Mouse (Mus musculus): ENCODE data around the gene Pdgfb. TPM values are rescaled to one million over a fixed set of nuclear protein-coding genes. Genes with fewer than 3 reads are reported as not detected.

Pdgfb gene
- total RNA-seq, 2 experiments from 2014 or later, result 24.5 to 33.8 TPM

DNA sequence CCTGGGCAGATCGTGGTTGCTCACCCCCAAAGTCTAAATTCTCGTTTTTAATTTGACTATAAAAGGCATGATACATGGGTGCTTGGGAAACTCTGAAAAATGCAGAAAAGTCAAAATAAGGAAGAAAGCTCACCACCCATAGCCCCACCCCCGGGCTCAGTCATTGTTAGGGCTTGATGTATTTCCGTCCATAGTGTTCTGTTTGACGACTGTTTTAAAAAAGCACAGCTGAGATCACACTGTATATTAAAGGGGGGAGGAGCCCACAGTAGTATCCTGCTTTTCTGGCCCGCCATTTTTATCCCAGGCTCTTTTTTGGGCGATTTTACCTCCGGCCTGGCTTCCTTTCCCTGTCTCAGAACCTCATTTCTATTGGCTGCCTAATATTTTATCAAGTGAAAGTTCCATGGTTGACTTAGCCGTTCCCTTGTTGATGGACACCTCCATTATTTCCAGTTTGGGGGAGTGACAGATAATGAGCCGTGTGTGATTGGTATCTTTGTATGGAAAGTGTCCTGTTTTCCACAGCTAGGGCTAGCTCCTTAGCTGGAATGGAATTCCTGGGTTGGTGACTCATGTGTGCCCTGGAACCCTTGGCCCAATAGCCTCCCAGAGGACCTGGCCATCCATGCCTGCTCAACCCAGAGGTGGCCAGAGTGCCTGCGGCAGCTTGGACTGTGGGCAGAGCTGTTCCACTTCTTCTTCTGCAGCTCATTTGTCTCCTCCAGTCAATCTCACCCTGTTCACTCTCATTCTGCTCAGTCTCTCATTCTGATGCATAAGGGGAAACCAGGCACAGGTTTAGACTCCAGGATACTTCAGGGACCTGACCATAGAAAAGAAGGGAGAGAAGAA is 22.7 kb upstream of the Pdgfb start:
- no peak for DNase-seq (ENCODE audit: low spot score)
- intact Hi-C loops (cut with DNase I), result no loop called here

DNA sequence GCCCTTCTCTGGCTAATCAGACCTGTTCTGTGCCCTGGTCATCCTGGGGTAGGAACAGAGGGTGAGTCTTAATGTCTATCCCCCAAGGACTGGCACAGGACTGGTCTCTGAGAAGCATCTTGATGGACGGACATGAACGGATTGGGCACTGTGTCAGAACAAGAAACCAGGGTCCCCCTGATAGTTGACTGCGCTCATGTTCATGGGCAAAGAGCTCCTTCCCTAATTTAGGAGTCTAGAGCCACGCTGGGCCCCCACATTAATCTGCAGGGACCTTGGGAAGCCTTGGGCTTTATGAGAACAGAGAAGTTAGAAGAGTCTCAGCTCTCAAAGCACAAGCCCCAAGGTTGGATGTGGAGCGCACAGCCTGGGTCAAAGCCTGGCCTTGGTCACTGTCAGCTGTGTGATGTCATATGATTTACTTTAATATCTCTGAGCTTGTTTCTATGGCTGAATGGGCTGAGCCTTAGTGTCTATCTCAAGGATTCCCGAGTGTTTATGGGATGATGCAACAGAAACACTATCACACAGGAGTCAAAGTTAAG is 20.6 kb upstream of the Pdgfb start:
- DNase-seq (ENCODE audit: low spot score), result no peak
- intact Hi-C loops (cut with DNase I), result no loop called here

GRCm38 (mm10) chr15:80034913-80035312 is 20.1 kb upstream of the Pdgfb start:
- DNase-seq (ENCODE audit: low spot score), result no peak
- intact Hi-C loops (cut with DNase I), result no loop called here

DNA sequence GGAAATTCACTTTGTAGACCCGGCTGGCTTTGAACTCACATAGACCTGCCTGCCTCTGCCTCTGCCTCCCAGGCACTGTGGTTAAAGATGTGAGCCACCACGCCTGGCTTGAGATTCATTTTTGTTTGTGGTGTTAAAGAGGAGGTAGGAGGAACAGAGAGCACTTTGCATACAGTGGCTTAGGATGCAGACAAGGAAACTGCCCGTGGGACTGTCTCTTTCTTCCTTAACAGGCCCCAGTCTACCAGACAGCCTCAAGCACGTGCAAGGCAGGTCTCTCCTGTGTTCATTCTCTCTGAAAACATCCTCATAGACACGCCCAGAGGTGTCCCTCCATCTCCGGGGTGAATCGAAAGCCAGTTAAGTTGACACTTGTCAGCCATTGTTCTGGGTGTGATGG is 19.6 kb upstream of the Pdgfb start:
- no peak for DNase-seq (ENCODE audit: low spot score)
- intact Hi-C loops (cut with DNase I), result no loop called here

GRCm38 (mm10) chr15:80031133-80031532 is 16.4 kb upstream of the Pdgfb start:
- DNase-seq (ENCODE audit: low spot score), result no peak
- intact Hi-C loops (cut with DNase I), result no loop called here

DNA sequence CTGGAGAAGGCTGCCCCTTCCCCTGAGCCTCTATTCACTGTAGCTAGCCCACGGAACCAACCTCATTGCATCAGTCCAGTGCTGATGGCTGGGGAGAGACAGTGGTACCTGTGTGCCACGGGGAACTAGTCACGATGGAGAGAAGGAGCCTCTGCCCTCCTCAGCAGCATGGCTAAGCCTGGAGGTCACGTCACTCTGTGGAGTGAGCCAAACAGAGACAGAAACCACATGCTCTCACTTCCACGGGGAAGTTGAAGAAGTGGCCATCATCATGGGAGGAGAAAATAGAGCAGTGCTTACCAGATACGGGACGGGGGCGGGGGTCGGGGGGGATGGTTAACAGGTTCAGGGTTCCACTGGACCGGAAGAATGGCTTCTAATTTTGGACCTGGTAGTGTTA is 15.6 kb upstream of the Pdgfb start:
- intact Hi-C loops (cut with DNase I), result no loop called here
- no peak for DNase-seq (ENCODE audit: low spot score)

DNA sequence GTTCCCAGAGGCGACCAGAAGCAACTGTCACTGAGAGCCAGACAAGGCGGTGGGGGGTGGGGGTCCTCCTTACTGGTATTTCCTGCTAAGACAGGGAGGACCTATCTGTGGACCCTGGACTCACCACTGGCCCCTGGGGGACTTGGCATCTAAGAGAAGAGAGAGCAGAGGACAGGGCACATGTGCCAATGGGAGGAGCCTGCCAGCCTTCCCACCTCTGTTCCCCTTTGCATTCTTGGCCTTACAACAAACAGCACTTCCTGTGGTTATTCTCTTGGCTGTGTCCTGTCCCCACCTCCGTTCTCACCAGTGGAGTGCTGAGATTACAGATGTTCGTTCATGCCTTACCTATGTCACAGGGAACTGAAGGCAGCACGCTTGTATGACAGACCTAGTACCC is 14.1 kb upstream of the Pdgfb start:
- intact Hi-C loops (cut with DNase I), result no loop called here
- no peak for DNase-seq (ENCODE audit: low spot score)

- intact Hi-C loops (cut with DNase I), result no loop called here
- no peak for DNase-seq (ENCODE audit: low spot score)
Observed at GRCm38 (mm10) chr15:80026689-80027353, 12.0 kb upstream of the Pdgfb start.

- intact Hi-C loops (cut with DNase I), result no loop called here
- DNase-seq (ENCODE audit: low spot score), result no peak
Observed at GRCm38 (mm10) chr15:80026061-80026460, 11.3 kb upstream of the Pdgfb start.

DNA sequence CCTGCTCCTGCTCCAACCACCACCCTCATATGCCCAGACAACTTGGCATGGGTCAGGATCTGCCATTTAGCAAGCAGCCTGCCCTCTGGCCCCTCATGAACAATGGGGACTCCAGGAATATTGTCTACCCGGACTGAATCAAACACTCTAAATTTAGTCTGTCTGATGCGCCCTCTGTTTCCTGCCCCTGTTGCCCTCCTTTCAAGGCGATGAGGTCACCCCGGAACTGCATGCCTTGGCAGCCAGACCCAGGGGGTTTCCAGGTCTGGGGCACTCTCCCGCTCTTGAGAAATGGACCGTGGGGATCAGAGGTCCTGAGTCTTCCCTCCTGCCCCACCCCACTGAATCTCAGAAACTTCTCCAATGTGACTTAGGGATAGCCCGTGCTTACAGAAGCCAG is 10.8 kb upstream of the Pdgfb start:
- intact Hi-C loops (cut with DNase I), result no loop called here
- DNase-seq (ENCODE audit: low spot score), result no peak

GRCm38 (mm10) chr15:80024331-80025313 is 9.8 kb upstream of the Pdgfb start:
- no peak for DNase-seq (ENCODE audit: low spot score)
- intact Hi-C loops (cut with DNase I), result no loop called here

DNA sequence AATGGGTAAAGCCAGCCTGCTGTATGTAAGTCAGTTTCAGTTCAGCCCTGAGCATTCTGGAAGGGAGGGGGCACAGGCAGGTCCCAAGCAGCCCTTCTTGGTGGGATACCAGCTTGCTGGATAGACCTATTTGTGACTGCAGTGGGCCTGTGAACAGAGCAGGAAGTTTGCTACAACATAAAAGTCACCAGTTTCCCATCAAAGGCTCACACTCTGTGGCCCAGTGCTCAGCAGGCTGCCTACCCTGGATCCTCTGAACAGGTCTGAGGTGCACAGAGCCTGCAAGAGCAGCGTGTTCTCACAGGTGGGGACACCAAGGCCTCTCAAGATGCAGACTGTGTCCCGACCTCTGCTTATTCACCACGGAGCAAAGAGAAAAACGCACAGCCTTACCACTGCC is 5.7 kb upstream of the Pdgfb start:
- intact Hi-C loops (cut with DNase I), result no loop called here
- no peak for DNase-seq (ENCODE audit: low spot score)

DNA sequence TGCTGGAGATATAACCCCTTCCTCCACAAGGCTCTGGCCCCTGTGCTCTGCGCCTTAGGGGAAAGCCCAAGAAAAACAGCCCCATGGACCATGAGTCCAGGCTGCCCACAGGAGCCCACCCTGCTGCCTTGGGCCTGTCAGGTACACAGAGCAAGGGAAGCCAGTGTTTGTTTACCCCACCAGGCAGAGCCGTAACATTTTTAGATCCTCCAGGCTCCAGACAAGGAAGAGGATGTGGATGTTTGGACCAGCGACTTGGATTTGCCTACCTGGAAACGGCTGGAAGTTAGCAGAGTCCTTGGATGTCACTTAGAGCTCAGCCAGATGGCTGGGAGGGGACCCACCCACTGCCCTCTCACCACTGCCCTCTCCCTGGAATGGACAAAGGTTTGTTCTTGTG is 4.8 kb upstream of the Pdgfb start:
- intact Hi-C loops (cut with DNase I), result no loop called here

DNA sequence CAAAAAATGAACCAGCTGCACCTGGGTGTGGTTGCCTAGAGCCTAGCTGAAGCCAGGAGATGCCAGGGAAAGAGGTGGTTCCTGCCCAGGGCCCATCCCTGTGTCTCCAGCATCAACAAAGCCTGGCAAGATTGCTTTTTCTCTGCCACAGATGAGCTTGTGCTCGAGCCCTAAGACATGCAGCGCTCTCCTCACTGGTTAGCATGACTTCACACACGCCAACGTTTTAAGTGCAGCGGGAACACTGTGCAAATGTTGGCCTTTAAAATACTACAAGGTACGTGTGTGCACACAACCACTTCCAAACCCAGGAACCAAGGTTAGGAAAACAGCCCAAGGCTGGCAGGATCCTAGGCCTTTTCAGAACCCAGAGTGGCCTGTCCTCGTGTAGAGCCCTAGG is 4.4 kb upstream of the Pdgfb start:
- DNase-seq (ENCODE audit: low spot score), result no peak
- intact Hi-C loops (cut with DNase I), result no loop called here

More for the DNA sequence above, 4.8 kb upstream of the Pdgfb start:
- no peak for DNase-seq (ENCODE audit: low spot score)

GRCm38 (mm10) chr15:80016563-80017301 is 2.0 kb upstream of the Pdgfb start:
- DNase-seq (ENCODE audit: low spot score), result no peak
- intact Hi-C loops (cut with DNase I), result no loop called here

- DNase-seq (ENCODE audit: low spot score), result no peak
- intact Hi-C loops (cut with DNase I), result loop anchor here (2.0 kb wide), 1 partner anchor 35 kb away; no protein-coding TSS in a partner anchor
Observed at GRCm38 (mm10) chr15:80015211-80015952, 605 bp upstream of the Pdgfb start.

DNA sequence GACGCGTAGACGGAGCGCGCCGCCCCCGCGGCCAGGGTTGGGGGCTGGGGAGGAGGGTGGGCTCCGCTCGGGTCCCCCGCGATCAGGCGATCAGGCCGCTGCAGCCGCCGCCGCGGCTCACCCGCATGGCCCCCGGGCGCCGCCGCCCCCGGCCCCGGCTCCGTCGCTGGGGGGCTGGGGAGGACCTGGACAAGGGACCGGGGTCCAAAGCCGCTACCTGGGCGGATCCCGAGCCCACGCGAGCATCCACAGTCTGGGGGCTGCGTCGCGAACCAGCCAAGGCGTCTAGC is 801 bp downstream of the Pdgfb start:
- DNase-seq (ENCODE audit: low spot score), result no peak
- intact Hi-C loops (cut with DNase I), result loop anchor here (2.0 to 5.0 kb wide), 2 partner anchors 37 to 58 kb away; no protein-coding TSS in a partner anchor

- intact Hi-C loops (cut with DNase I), result loop anchor here (2.0 to 5.0 kb wide), 2 partner anchors 37 to 59 kb away; no protein-coding TSS in a partner anchor
- DNase-seq (ENCODE audit: low spot score), result no peak
Observed at GRCm38 (mm10) chr15:80013256-80014030, 1.3 kb downstream of the Pdgfb start.
